Mouse (Mus musculus): ENCODE measurements around the gene Gm20479.

GRCm38 (mm10) chr7:27309832-27310231 is 47.4 kb downstream of the Gm20479 start:
- TF ChIP-seq CTCF (IDR thresholded peaks at IDR 0.05; ENCODE audit: control insufficient read depth, insufficient read depth, low read length): no peak
- no peak for TF ChIP-seq POLR2A (IDR thresholded peaks at IDR 0.05; ENCODE audit: borderline replicate concordance, control insufficient read depth, low read depth, low read length)
